21 mouse cellular contexts compared by ENCODE assay signal in genomic region chr1:18956276-18956675, GRCm38 (mm10).
DNase-seq lines count a peak whose midpoint lies in the region; ATAC-seq lines count a peak whose summit lies in the region.
"Had no signal": no experiment of that assay in that cellular context is flagged by ENCODE, and none has a peak within 500 bp of the region (broad histone marks: within the 10 kb centered on the region; RNA-seq: fewer than 3 reads in every experiment).

No protein-coding gene starts in this region.

- no peaks in the 10 kb centered on the region for H3K4me1 ChIP-seq in neural tube, embryonic 12.5 days
- H3K4me1 ChIP-seq in neural tube, embryonic 14.5 days (ENCODE audit: control insufficient read depth, insufficient read depth, low read length): no peaks in the 10 kb centered on the region
- H3K4me1 ChIP-seq in heart, embryonic 10.5 days: no peaks in the 10 kb centered on the region
- H3K4me1 ChIP-seq: embryonic facial prominence, embryonic 12.5 days; forebrain, embryonic 13.5 days; forebrain, embryonic 15.5 days had no signal

- no peak overlapping the region for H3K9ac ChIP-seq in neural tube, embryonic 12.5 days
- no peak overlapping the region for H3K9ac ChIP-seq in neural tube, embryonic 14.5 days (replicated peaks; ENCODE audit: low read depth, low read length)
- H3K9ac ChIP-seq: embryonic facial prominence, embryonic 12.5 days; embryonic facial prominence, embryonic 15.5 days; forebrain, embryonic 13.5 days; forebrain, embryonic 15.5 days; forebrain, postnatal 0 days had no signal

- DNase-seq in neural tube, embryonic 10.5 days (ENCODE audit: extremely low spot score, low spot score): no peak
- DNase-seq in heart, embryonic 10.5 days (ENCODE audit: low spot score): no peak
- DNase-seq: adrenal gland, adult 2 months; adrenal gland, postnatal 10 days; adrenal gland, postnatal 25 days; cerebellum, adult 11 months; cerebellum, adult 18-20 months; cerebellum, adult 8-10 months; cerebellum, adult 9-11 months; cerebellum, postnatal 14 days; cerebellum, postnatal 36 days; embryo, embryonic 11 days; forebrain, postnatal 0 days had no signal

- H3K36me3 ChIP-seq in neural tube, embryonic 12.5 days: no peaks in the 10 kb centered on the region
- no peaks in the 10 kb centered on the region for H3K36me3 ChIP-seq in neural tube, embryonic 14.5 days (ENCODE audit: control insufficient read depth, insufficient read depth, low read length)
- no peaks in the 10 kb centered on the region for H3K36me3 ChIP-seq in heart, embryonic 10.5 days
- H3K36me3 ChIP-seq: embryonic facial prominence, embryonic 12.5 days; embryonic facial prominence, embryonic 15.5 days; forebrain, embryonic 15.5 days had no signal

- H3K4me3 ChIP-seq in neural tube, embryonic 12.5 days: no peak overlapping the region
- H3K4me3 ChIP-seq in neural tube, embryonic 14.5 days (ENCODE audit: low read depth, low read length): no peak overlapping the region
- H3K4me3 ChIP-seq in heart, embryonic 10.5 days: no peak overlapping the region
- H3K4me3 ChIP-seq: embryonic facial prominence, embryonic 12.5 days; embryonic facial prominence, embryonic 15.5 days; erythroblast, embryonic 14.5 days; forebrain, embryonic 13.5 days; forebrain, embryonic 15.5 days had no signal

- H3K4me2 ChIP-seq in neural tube, embryonic 12.5 days (replicated peaks): no peak overlapping the region
- no peak overlapping the region for H3K4me2 ChIP-seq in neural tube, embryonic 14.5 days (ENCODE audit: low read depth, low read length)
- H3K4me2 ChIP-seq: embryonic facial prominence, embryonic 12.5 days; embryonic facial prominence, embryonic 15.5 days; forebrain, embryonic 13.5 days; forebrain, embryonic 15.5 days had no signal

- 82% methylated on average over 1 of the region's 1 CpGs for WGBS in neural tube, embryonic 12.5 days
- 75% methylated on average over 1 of the region's 1 CpGs for WGBS in neural tube, embryonic 14.5 days
- 93% methylated on average over 1 of the region's 1 CpGs for WGBS in heart, embryonic 10.5 days

- ATAC-seq in neural tube, embryonic 12.5 days (ENCODE audit: low FRiP score, low read depth): peak; percentile 66; the same call in 1 of the 2 replicates
- ATAC-seq in neural tube, embryonic 14.5 days (ENCODE audit: low read depth): peak; percentile 66
- ATAC-seq in erythroid progenitor cell, adult 5-6 weeks (replicated peaks; ENCODE audit: low FRiP score, poor library complexity, severe bottlenecking): no peak
- ATAC-seq: forebrain, embryonic 13.5 days; forebrain, postnatal 0 days had no signal

- no peaks in the 10 kb centered on the region for H3K27me3 ChIP-seq in neural tube, embryonic 12.5 days (replicated peaks)
- H3K27me3 ChIP-seq in neural tube, embryonic 14.5 days (ENCODE audit: control insufficient read depth, insufficient read depth, low read length): no peaks in the 10 kb centered on the region
- no peaks in the 10 kb centered on the region for H3K27me3 ChIP-seq in heart, embryonic 10.5 days (ENCODE audit: insufficient read depth, poor library complexity, severe bottlenecking)
- H3K27me3 ChIP-seq: embryonic facial prominence, embryonic 12.5 days; embryonic facial prominence, embryonic 15.5 days; forebrain, embryonic 13.5 days; forebrain, embryonic 15.5 days had no signal

- no peak overlapping the region for H3K27ac ChIP-seq in neural tube, embryonic 12.5 days
- H3K27ac ChIP-seq in neural tube, embryonic 14.5 days (ENCODE audit: low read depth, low read length): no peak overlapping the region
- no peak overlapping the region for H3K27ac ChIP-seq in heart, embryonic 10.5 days
- H3K27ac ChIP-seq: embryonic facial prominence, embryonic 12.5 days; embryonic facial prominence, embryonic 15.5 days; forebrain, embryonic 13.5 days; forebrain, embryonic 15.5 days had no signal

- H3K9me3 ChIP-seq in neural tube, embryonic 12.5 days: no peaks in the 10 kb centered on the region
- H3K9me3 ChIP-seq in neural tube, embryonic 14.5 days (ENCODE audit: control insufficient read depth, low read length): no peaks in the 10 kb centered on the region
- H3K9me3 ChIP-seq in heart, embryonic 10.5 days: no peaks in the 10 kb centered on the region
- H3K9me3 ChIP-seq: embryonic facial prominence, embryonic 12.5 days; embryonic facial prominence, embryonic 15.5 days; forebrain, embryonic 13.5 days; forebrain, embryonic 15.5 days had no signal
